Comparison of ENCODE assay signal across 17 mouse cellular contexts in genomic region chr6:52717493-52718192, GRCm38 (mm10). TPM values are rescaled to one million over a fixed set of nuclear protein-coding genes. Genes with fewer than 3 reads are reported as not detected.
DNase-seq lines count a peak whose midpoint lies in the region.
"Had no signal": no experiment of that assay in that cellular context is flagged by ENCODE, and none has a peak within 500 bp of the region (broad histone marks: within the 10 kb centered on the region; RNA-seq: fewer than 3 reads in every experiment).

No protein-coding gene starts in this region.

- DNase-seq in adrenal gland, adult 2 months = peak; percentile 24
- DNase-seq in adrenal gland, postnatal 14 days = no peak
- DNase-seq in kidney, adult 9 months = peak; percentile 21
- DNase-seq in kidney, adult 18-20 months = no peak
- DNase-seq in 416B (ENCODE audit: low read depth) = peak; percentile 67
- DNase-seq in adipocyte (ENCODE audit: low spot score) = peak; percentile 54
- DNase-seq in spleen, postnatal 10 days (ENCODE audit: low spot score in 2 of 2) = no peak
- DNase-seq in layer of hippocampus, adult 9-10 months (ENCODE audit: low spot score) = no peak
- DNase-seq: cerebellum, adult 8-10 months; heart, adult 18-20 months; kidney, adult 8-10 months; kidney, postnatal 25 days; liver; liver, postnatal 0 days; lung, postnatal 10 days; right cerebral cortex, postnatal 14 days; thymus, postnatal 25 days had no signal

RNA-seq across cellular contexts. Expression of gene Tax1bp1, which starts 4.1 kb away (rescaled TPM):
- total RNA-seq in adrenal gland, adult 2 months (2021) = 100 to 1,000 TPM; 182 to 219 TPM
- polyA plus RNA-seq in adrenal gland, adult 2 months (2012; rRNA removed) = 5.7 and 7.7 TPM in 2 replicates
- total RNA-seq in adrenal gland, postnatal 14 days (2021) = 151 and 163 TPM in 2 replicates

Comparison
In these comparisons a context has a peak if more than half of its experiments do, and no peak if none do; other contexts are left out.
1. DNase-seq: peak in adrenal gland, adult 2 months (single experiment), kidney, adult 9 months (single experiment), 416B (single experiment) and adipocyte (single experiment); none in adrenal gland, postnatal 14 days (single experiment), kidney, adult 18-20 months (single experiment), spleen, postnatal 10 days (0 of 2) and layer of hippocampus, adult 9-10 months (single experiment).